Mouse (Mus musculus) hindbrain, embryonic 11.5 days (tissue): Measurements from ENCODE around the gene Zar1l. TPM values are rescaled to one million over a fixed set of nuclear protein-coding genes. Genes with fewer than 3 reads are reported as not detected.
A peak's percentile ranks its signal among the peaks of the same experiment; 100 is the strongest.

ENCODE experiments used
- ATAC-seq: fragments of 200-750 bp; cut with Nextera tagmentation; 2 replicates; pipeline ENCODE4 v1.8.0; 2017; ENCODE audit warnings: mild to moderate bottlenecking, moderate TSS enrichment, moderate library complexity; ENCODE audit not compliant: low FRiP score
- DNase-seq: peaks from one replicate; pipeline ENCODE4 v3.0.0-alpha.2; 2015; ENCODE audit warnings: low spot score
- H3K27ac ChIP-seq: fragments of 300-500 bp; sonication (generic); 2 replicates; pipeline ENCODE4 v1.5.1; 2014; ENCODE audit warnings: mild to moderate bottlenecking, low read depth, low read length
- H3K27me3 ChIP-seq: fragments of 300-500 bp; sonication (generic); 2 replicates; pipeline ENCODE4 v1.6.1; 2014; ENCODE audit warnings: mild to moderate bottlenecking, low read length, moderate library complexity, mixed read lengths; ENCODE audit not compliant: control insufficient read depth, insufficient read depth
- H3K36me3 ChIP-seq: fragments of 300-500 bp; sonication (generic); 2 replicates; pipeline ENCODE4 v1.6.1; 2014; ENCODE audit warnings: mild to moderate bottlenecking, low read length, moderate library complexity, mixed read lengths; ENCODE audit not compliant: control insufficient read depth, insufficient read depth
- H3K4me1 ChIP-seq: fragments of 300-500 bp; sonication (generic); replicated peaks from 2 replicates; pipeline ENCODE4 v1.6.1; 2014; ENCODE audit warnings: low read length, mixed read lengths; ENCODE audit not compliant: control insufficient read depth, insufficient read depth
- H3K4me2 ChIP-seq: fragments of 300-500 bp; sonication (generic); replicated peaks from 2 replicates; pipeline ENCODE4 v1.6.1; 2014; ENCODE audit warnings: mild to moderate bottlenecking, low read depth, low read length
- H3K4me3 ChIP-seq: fragments of 300-500 bp; sonication (generic); 2 replicates; pipeline ENCODE4 v1.5.1; 2014; ENCODE audit warnings: low read depth, low read length
- H3K9ac ChIP-seq: fragments of 300-500 bp; sonication (generic); 2 replicates; pipeline ENCODE4 v1.6.1; 2014; ENCODE audit warnings: low read depth, low read length
- H3K9me3 ChIP-seq: fragments of 300-500 bp; sonication (generic); 2 replicates; pipeline ENCODE4 v1.6.1; 2016; ENCODE audit warnings: low read length; ENCODE audit not compliant: control insufficient read depth
- WGBS: fragments of 180-500 bp; shearing (Covaris S2); extraction: QIAGEN DNeasy Blood & Tissue Kit; methylation state at CpG from one replicate; pipeline ENCODE4 v1.1.7; 2014; 5-methylcytosine and 5-hydroxymethylcytosine counted together
- polyA plus RNA-seq: library from polyadenylated mRNA; unstranded; fragments of >200 nt; fragmentation: Nextera tagmentation; extraction: Ambion mirVana; gene quantifications from 2 replicates; pipeline ENCODE4 v1.2.1, GENCODE M21; 2014

Gene Zar1l
- polyA plus RNA-seq, 1 experiment from 2014 or later = not detected

DNA sequence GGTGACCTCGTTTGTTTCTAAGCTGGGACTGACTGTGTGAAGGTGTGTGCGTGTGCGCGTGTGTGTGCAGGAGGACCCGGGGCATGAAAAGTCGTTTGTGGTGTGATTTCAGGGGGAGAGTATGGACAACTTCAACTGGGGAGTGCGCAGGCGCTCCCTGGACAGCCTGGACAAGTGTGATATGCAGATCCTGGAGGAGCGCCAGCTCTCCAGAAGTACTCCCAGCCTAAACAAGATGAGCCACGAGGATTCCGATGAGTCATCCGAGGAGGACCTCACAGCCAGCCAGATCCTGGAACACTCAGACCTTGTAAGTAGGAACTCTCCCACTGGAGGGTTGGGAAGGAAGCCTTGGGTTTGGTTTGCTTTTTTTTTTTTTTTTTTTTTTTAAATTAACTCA, 51.8 kb downstream of the Zar1l start:
- no peak overlapping the region for H3K4me2 ChIP-seq
- no peaks in the 10 kb centered on the region for H3K9me3 ChIP-seq
- 87% methylated on average over 12 of the region's 12 CpGs for WGBS
- no peak overlapping the region for H3K4me3 ChIP-seq
- DNase-seq (no peak), ATAC-seq (no peak)
- H3K9ac ChIP-seq = no peak overlapping the region
- no peaks in the 10 kb centered on the region for H3K36me3 ChIP-seq
- no peaks in the 10 kb centered on the region for H3K4me1 ChIP-seq
- H3K27ac ChIP-seq = no peak overlapping the region
- no peaks in the 10 kb centered on the region for H3K27me3 ChIP-seq

DNA sequence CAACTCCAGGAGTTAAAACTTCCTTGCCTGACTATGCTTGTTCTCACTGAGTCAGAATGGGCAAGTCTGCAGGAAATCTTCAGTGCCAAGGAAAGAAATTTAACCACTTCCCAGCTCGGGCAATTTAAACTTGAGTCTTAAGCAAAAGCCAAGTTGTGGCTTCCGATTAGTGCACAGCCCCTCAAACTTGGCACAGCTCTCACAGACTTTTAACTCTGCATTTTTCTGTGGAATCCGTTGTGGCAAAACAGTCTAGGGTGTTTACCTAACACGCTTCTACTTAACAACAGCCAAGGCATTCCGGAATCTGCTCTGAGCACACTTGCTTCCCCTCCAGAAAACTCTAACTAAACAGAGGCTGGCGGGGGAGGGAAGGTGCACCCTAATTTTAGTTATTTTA, 52.7 kb downstream of the Zar1l start:
- Histone ChIP-seq H3K27me3 (no peaks in the 10 kb centered on the region), H3K4me3 (no peak overlapping the region), H3K27ac (no peak overlapping the region), H3K9me3 (no peaks in the 10 kb centered on the region), H3K4me2 (no peak overlapping the region), H3K9ac (no peak overlapping the region), H3K4me1 (no peaks in the 10 kb centered on the region), H3K36me3 (no peaks in the 10 kb centered on the region)
- DNase-seq (no peak), ATAC-seq (no peak)
- WGBS = 87% methylated on average over 6 of the region's 6 CpGs

GRCm38 (mm10) chr5:150464721-150465120, 53.2 kb downstream of the Zar1l start:
- no peak for ATAC-seq
- no peak overlapping the region for H3K27ac ChIP-seq

GRCm38 (mm10) chr5:150459801-150460200, 58.2 kb downstream of the Zar1l start:
- no peaks in the 10 kb centered on the region for H3K27me3 ChIP-seq

More at GRCm38 (mm10) chr5:150464721-150465120, 53.2 kb downstream of the Zar1l start:
- Histone ChIP-seq H3K36me3 (no peaks in the 10 kb centered on the region), H3K4me2 (no peak overlapping the region), H3K9me3 (no peaks in the 10 kb centered on the region), H3K9ac (no peak overlapping the region), H3K4me3 (no peak overlapping the region), H3K27me3 (no peaks in the 10 kb centered on the region), H3K4me1 (no peaks in the 10 kb centered on the region)
- WGBS = 62% methylated on average over 3 of the region's 3 CpGs
- DNase-seq = no peak

GRCm38 (mm10) chr5:150457904-150458739, 59.8 kb downstream of the Zar1l start:
- 68% methylated on average over 17 of the region's 17 CpGs for WGBS
- Histone ChIP-seq H3K27ac (no peak overlapping the region), H3K4me2 (no peak overlapping the region), H3K27me3 (no peaks in the 10 kb centered on the region), H3K4me1 (no peaks in the 10 kb centered on the region), H3K4me3 (no peak overlapping the region), H3K9ac (no peak overlapping the region), H3K36me3 (no peaks in the 10 kb centered on the region), H3K9me3 (no peaks in the 10 kb centered on the region)
- ATAC-seq (peak; percentile 67), DNase-seq (no peak)

More at GRCm38 (mm10) chr5:150459801-150460200, 58.2 kb downstream of the Zar1l start:
- DNase-seq (no peak), ATAC-seq (no peak)
- 79% methylated on average over 4 of the region's 4 CpGs for WGBS
- no peak overlapping the region for H3K4me2 ChIP-seq
- no peaks in the 10 kb centered on the region for H3K9me3 ChIP-seq
- no peaks in the 10 kb centered on the region for H3K36me3 ChIP-seq
- H3K4me3 ChIP-seq = no peak overlapping the region
- H3K9ac ChIP-seq = no peak overlapping the region
- H3K27ac ChIP-seq = no peak overlapping the region
- H3K4me1 ChIP-seq = no peaks in the 10 kb centered on the region

GRCm38 (mm10) chr5:150457165-150457903, 60.6 kb downstream of the Zar1l start:
- H3K4me2 ChIP-seq = no peak overlapping the region
- DNase-seq (no peak), ATAC-seq (no peak)
- H3K9ac ChIP-seq = no peak overlapping the region
- WGBS = 91% methylated on average over 17 of the region's 17 CpGs
- no peak overlapping the region for H3K4me3 ChIP-seq
- no peak overlapping the region for H3K27ac ChIP-seq
- H3K36me3 ChIP-seq = no peaks in the 10 kb centered on the region
- H3K9me3 ChIP-seq = no peaks in the 10 kb centered on the region
- H3K27me3 ChIP-seq = no peaks in the 10 kb centered on the region
- no peaks in the 10 kb centered on the region for H3K4me1 ChIP-seq

Other genes with a start within 250 kb of the Zar1l start
- 22.6 and 25.8 TPM in 2 replicates for gene Brca2, start 4.5 kb upstream of the Zar1l start, polyA plus RNA-seq
- 2.8 and 3.9 TPM in 2 replicates for gene N4bp2l1, start 79.0 kb upstream of the Zar1l start, polyA plus RNA-seq
- 38.7 and 45.0 TPM in 2 replicates for gene N4bp2l2, start 148.0 kb upstream of the Zar1l start, polyA plus RNA-seq
- 44.1 and 51.7 TPM in 2 replicates for gene Pds5b, start 155.6 kb upstream of the Zar1l start, polyA plus RNA-seq